Mouse (Mus musculus) stomach, embryonic 16.5 days (tissue): Measurements from ENCODE around the gene Mthfd1l. TPM values are rescaled to one million over a fixed set of nuclear protein-coding genes. Genes with fewer than 3 reads are reported as not detected.

Experiments
- ATAC-seq: fragments of 200-750 bp; cut with Nextera tagmentation; 2 replicates; pipeline ENCODE4 v1.8.0; 2017; ENCODE audit warnings: moderate number of reproducible peaks, moderate TSS enrichment; ENCODE audit not compliant: insufficient read depth, low FRiP score
- H3K27ac ChIP-seq: fragments of 300-500 bp; sonication (generic); 2 replicates; pipeline ENCODE4 v1.5.1; 2014; ENCODE audit warnings: low read length
- H3K27me3 ChIP-seq: fragments of 300-500 bp; sonication (generic); 2 replicates; pipeline ENCODE4 v1.6.1; 2014; ENCODE audit warnings: low read length, control low read depth, mixed read lengths; ENCODE audit not compliant: control insufficient read depth, insufficient read depth
- H3K36me3 ChIP-seq: fragments of 300-500 bp; sonication (generic); 2 replicates; pipeline ENCODE4 v1.6.1; 2014; ENCODE audit warnings: low read length; ENCODE audit not compliant: control insufficient read depth, insufficient read depth
- H3K4me1 ChIP-seq: fragments of 300-500 bp; sonication (generic); 2 replicates; pipeline ENCODE4 v1.6.1; 2014; ENCODE audit warnings: low read length, control low read depth, mixed read lengths; ENCODE audit not compliant: control insufficient read depth, insufficient read depth
- H3K4me2 ChIP-seq: fragments of 300-500 bp; sonication (generic); 2 replicates; pipeline ENCODE4 v1.6.1; 2014; ENCODE audit warnings: low read depth, low read length, mixed read lengths
- H3K4me3 ChIP-seq: fragments of 300-500 bp; sonication (generic); replicated peaks from 2 replicates; pipeline ENCODE4 v1.5.1; 2014; ENCODE audit warnings: mild to moderate bottlenecking, low read length
- H3K9ac ChIP-seq: fragments of 300-500 bp; sonication (generic); 2 replicates; pipeline ENCODE4 v1.6.1; 2014; ENCODE audit warnings: low read length
- H3K9me3 ChIP-seq: fragments of 300-500 bp; sonication (generic); replicated peaks from 2 replicates; pipeline ENCODE4 v1.6.1; 2016; ENCODE audit warnings: low read length, control low read depth; ENCODE audit not compliant: control insufficient read depth
- WGBS: fragments of 180-500 bp; shearing (Covaris S2); extraction: QIAGEN DNeasy Blood & Tissue Kit; methylation state at CpG from one replicate; pipeline ENCODE4 v1.1.7; 2014; 5-methylcytosine and 5-hydroxymethylcytosine counted together
- polyA plus RNA-seq: library from polyadenylated mRNA; unstranded; fragments of >200 nt; fragmentation: Nextera tagmentation; extraction: Ambion mirVana; gene quantifications from 2 replicates; pipeline ENCODE4 v1.2.1, GENCODE M21; 2015

The Mthfd1l gene
- polyA plus RNA-seq, 1 experiment from 2014 or later, result 14.0 TPM

GRCm38 (mm10) chr10:3993365-3994102 is 20.6 kb downstream of the Mthfd1l start:
- Histone ChIP-seq H3K4me3 (no peak overlapping the region), H3K9me3 (no peaks in the 10 kb centered on the region), H3K4me1 (no peaks in the 10 kb centered on the region), H3K9ac (no peak overlapping the region), H3K27me3 (no peaks in the 10 kb centered on the region), H3K4me2 (no peak overlapping the region), H3K27ac (no peak overlapping the region), H3K36me3 (peaks cover 11% of the 10 kb centered on the region)
- no peak for ATAC-seq
- 83% methylated on average over 8 of the region's 8 CpGs for WGBS

DNA sequence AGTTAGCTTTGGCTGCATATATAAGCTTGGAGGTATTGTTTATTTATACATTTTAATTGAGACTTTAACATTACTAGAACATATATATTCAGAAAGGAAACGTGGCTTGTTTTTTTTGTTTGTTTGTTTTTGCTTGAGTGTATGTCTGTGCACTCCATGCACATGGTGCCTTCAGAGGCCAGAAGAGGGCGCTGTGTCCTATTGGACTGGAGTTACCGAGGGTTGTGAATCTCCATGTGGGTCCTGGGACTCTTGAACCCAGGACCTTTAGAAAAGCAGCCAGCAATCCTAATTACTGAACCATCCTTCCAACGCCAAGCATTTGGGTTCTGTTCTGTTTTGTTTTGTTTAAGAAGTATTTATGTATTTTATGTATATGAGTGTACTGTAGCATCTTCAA is 22.4 kb downstream of the Mthfd1l start:
- Histone ChIP-seq H3K4me1 (no peaks in the 10 kb centered on the region), H3K36me3 (peaks cover 4% of the 10 kb centered on the region; the same call in 1 of the 2 replicates), H3K9me3 (no peaks in the 10 kb centered on the region), H3K4me2 (no peak overlapping the region), H3K9ac (no peak overlapping the region), H3K27me3 (no peaks in the 10 kb centered on the region), H3K27ac (no peak overlapping the region), H3K4me3 (no peak overlapping the region)
- 85% methylated on average over 4 of the region's 4 CpGs for WGBS
- no peak for ATAC-seq

- Histone ChIP-seq H3K4me2 (no peak overlapping the region), H3K9ac (no peak overlapping the region), H3K4me1 (no peaks in the 10 kb centered on the region), H3K27me3 (no peaks in the 10 kb centered on the region), H3K36me3 (peaks cover 3% of the 10 kb centered on the region; the same call in 1 of the 2 replicates), H3K27ac (peak overlapping the region; percentile 4; the same call in 1 of the 2 replicates), H3K4me3 (no peak overlapping the region), H3K9me3 (no peaks in the 10 kb centered on the region)
- ATAC-seq, result peak; percentile 76; the same call in 1 of the 2 replicates
- 44% methylated on average over 15 of the region's 15 CpGs for WGBS
Measured at GRCm38 (mm10) chr10:3996170-3996876, 23.4 kb downstream of the Mthfd1l start.

DNA sequence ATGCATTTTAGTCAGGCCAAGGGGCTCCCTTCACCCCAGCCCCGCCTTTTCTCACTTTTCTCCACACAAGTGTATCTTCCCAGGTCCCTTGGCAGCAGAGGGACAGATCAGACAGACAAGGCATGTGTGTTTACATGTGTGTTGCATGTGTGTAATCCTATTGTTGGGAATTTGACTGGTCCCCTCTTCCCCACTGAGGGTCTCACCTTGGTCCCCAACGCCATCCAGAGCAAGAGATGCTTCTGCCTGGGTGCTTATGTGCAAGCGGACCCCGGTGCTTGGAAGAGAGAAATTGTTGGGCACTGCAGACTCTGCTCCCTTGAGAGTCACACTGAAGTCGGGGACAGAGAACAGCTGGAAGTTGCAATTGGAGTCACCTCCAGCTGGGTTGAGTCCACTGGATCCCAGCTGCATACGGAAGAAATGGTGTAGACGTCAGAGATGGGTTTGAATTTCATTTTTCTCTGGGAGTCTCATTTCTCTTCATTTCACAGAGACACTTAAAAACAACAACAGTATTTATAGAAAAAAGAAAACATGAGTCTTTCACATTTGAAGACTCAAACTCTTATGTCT is 25.0 kb downstream of the Mthfd1l start:
- Histone ChIP-seq H3K9ac (no peak overlapping the region), H3K4me3 (no peak overlapping the region), H3K9me3 (no peaks in the 10 kb centered on the region), H3K36me3 (no peaks in the 10 kb centered on the region; the same call in 1 of the 2 replicates), H3K27me3 (no peaks in the 10 kb centered on the region), H3K4me1 (no peaks in the 10 kb centered on the region), H3K27ac (no peak overlapping the region), H3K4me2 (no peak overlapping the region)
- 74% methylated on average over 7 of the region's 7 CpGs for WGBS
- no peak for ATAC-seq

DNA sequence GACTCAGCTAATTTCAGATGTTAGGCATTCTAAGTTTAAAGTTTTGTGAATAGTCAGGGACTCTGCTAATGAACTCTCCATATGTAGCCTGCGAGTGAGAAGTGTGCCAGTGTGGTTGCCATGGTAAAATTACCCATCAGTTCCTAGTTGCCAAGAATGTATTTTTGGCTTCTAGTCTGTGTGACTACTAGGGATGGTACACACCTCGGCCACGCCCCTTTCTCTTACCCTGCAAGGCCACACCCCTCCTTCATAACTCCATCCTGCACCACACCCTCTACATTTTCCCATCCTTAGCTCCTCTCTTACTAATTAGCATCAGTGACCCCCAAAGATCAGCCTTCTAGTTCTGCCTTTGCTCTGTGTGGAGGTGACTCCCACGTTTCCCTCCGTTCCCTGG is 29.8 kb downstream of the Mthfd1l start:
- Histone ChIP-seq H3K27ac (no peak overlapping the region), H3K27me3 (no peaks in the 10 kb centered on the region), H3K4me2 (no peak overlapping the region), H3K4me3 (no peak overlapping the region), H3K4me1 (peaks cover 4% of the 10 kb centered on the region), H3K9ac (no peak overlapping the region), H3K36me3 (no peaks in the 10 kb centered on the region), H3K9me3 (no peaks in the 10 kb centered on the region)
- ATAC-seq, result no peak
- 86% methylated on average over 5 of the region's 5 CpGs for WGBS

DNA sequence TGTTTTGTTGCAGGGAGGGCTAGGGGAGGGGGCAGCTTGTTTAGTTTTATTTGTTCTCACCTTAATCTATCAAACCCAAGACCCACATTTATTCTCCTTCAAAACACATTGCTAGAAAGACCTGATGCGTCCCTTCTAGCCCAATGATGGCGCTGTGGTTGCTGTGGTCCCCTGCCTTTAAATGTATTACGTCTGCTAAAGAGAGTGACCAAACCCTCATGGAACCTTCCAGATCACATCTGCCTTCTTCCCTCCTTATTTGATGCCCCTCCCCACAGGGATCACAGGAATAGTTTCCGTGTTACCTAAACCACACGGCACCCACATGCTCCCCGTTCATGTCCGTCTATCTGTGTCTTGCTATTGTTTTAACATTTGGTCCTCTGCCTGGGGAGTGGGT is 32.3 kb downstream of the Mthfd1l start:
- Histone ChIP-seq H3K4me2 (no peak overlapping the region), H3K9ac (no peak overlapping the region), H3K4me3 (no peak overlapping the region), H3K27ac (peak overlapping the region; percentile 83), H3K4me1 (peaks cover 4% of the 10 kb centered on the region), H3K27me3 (no peaks in the 10 kb centered on the region), H3K9me3 (no peaks in the 10 kb centered on the region), H3K36me3 (no peaks in the 10 kb centered on the region)
- 65% methylated on average over 7 of the region's 7 CpGs for WGBS
- no peak for ATAC-seq

DNA sequence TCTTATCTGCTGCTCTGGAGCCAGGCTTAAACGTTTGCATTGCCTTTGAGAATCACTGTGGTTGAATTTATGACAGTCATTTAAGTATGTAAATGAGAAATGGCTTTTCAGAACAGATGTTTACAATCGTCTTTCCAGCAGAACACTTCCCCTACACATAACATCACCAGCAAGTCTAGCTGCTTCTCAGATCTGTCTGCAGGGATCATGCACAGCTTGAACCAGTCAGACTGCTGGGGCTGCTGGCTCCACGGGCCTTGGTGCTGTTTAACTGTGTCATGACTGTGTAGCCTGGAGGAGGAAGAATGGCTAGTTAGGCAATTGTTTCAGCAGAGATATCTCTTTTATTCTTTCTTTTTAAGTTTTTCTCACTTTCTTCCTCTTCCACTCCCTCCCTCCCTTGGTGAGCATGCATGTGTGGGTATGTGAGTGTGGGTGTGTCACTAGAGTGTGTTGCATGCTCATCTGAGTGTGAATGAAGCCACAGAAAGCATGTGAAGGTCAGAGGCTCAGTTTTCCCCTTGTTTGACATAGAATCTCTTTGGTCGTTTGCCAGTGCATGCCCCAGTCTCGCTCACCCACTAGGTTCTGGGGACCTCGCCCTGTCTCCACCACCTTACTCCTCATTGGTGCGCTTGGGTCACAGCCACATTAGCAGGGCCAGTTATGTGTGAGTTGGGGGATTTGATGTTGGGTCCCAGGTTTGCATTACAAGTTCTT is 33.5 kb downstream of the Mthfd1l start:
- no peaks in the 10 kb centered on the region for H3K27me3 ChIP-seq
- no peaks in the 10 kb centered on the region for H3K9me3 ChIP-seq
- WGBS, result 31% methylated on average over 7 of the region's 7 CpGs
- peaks cover 4% of the 10 kb centered on the region for H3K4me1 ChIP-seq
- ATAC-seq, result peak; percentile 95
- no peaks in the 10 kb centered on the region for H3K36me3 ChIP-seq
- no peak overlapping the region for H3K4me3 ChIP-seq
- peak overlapping the region; percentile 41; the same call in 1 of the 2 replicates for H3K9ac ChIP-seq
- H3K4me2 ChIP-seq, result no peak overlapping the region
- H3K27ac ChIP-seq, result peak overlapping the region; percentile 80

DNA sequence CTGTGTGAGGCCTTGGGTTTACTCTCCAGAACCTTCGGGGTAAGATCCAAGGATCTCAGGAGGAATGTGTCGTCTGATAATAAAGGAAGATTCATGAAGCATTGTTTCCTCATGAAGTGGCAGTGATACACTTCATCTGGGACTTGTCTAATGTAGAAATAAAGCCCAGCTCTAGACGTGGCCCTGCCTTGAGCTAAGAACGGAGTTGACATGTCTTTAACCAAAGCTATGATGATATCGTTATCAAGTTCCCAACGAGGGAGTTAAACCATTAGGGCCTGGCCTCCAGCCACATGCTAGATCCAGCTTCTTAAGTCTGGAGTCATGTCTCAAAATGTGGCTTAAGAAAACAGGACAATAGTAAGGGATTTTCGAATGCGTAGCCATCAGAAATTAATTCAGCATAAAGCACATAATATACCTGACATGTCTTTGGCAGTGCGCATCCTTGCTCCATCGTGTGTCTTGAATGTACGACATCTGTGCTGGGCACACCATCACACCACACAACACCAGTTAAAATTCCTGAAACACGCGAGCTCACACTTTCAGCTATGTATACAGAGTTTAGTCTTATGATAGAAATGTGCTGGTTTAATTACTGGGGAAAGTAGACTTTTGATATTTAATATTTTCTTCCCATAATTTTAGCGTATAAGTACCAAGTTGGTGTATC is 49.8 kb downstream of the Mthfd1l start:
- Histone ChIP-seq H3K4me1 (no peaks in the 10 kb centered on the region), H3K27ac (no peak overlapping the region), H3K9ac (no peak overlapping the region), H3K27me3 (no peaks in the 10 kb centered on the region), H3K4me2 (no peak overlapping the region), H3K9me3 (no peaks in the 10 kb centered on the region), H3K36me3 (peaks cover 5% of the 10 kb centered on the region), H3K4me3 (no peak overlapping the region)
- no peak for ATAC-seq
- 75% methylated on average over 14 of the region's 14 CpGs for WGBS
